Mouse (Mus musculus) CH12.LX (cell line): ENCODE results near the gene Galnt6.

Source experiments
- CTCF ChIP-seq, 2 experiments: IDR thresholded peaks in 1 of 2; conservative IDR thresholded peaks in 1 of 2; 2 replicates each; pipeline ENCODE4 v1.5.1; 2011 to 2012; ENCODE audit warnings: low read depth in 2 of 2, low read length in 2 of 2, improper control_type of control experiment in 1 of 2, inconsistent platforms in 1 of 2, mild to moderate bottlenecking in 1 of 2, moderate library complexity in 1 of 2
- HCFC1 ChIP-seq: IDR thresholded peaks from 2 replicates; pipeline ENCODE4 v1.6.1; 2012; ENCODE audit warnings: low read depth, mild to moderate bottlenecking, inconsistent platforms, low read length, improper control_type of control experiment

DNA sequence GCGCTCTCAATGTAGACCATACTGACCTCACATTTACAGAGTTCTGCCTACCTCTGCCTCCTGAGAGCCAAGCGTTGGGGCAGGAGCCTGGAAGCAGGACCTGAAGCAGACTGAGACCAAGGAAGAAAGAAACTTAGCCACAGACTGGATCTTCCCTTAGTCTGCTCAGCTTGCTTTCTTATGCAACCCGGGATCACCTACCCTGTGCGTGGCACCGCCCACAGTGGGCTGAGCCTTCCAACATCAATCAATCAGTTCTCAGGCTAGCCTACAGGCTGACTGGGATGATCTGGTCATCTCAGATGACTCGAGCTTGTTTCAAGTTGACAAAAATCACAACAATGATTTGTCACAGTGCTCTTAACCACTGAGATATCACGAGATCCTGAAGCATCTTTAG lies 24.9 kb upstream of the Galnt6 start:
- TF ChIP-seq CTCF (conservative IDR thresholded peaks at IDR 0.05 in 1 of 2, IDR thresholded peaks at IDR 0.05 in 1 of 2; ENCODE audit: low read depth in 2 of 2, low read length in 2 of 2), result no peak
- no peak for TF ChIP-seq HCFC1
